Mouse (Mus musculus) ES-Bruce4 (cell line): ENCODE measurements around the gene Ncoa4. TPM values are rescaled to one million over a fixed set of nuclear protein-coding genes. Genes with fewer than 3 reads are reported as not detected.

Source experiments
- H3K27ac ChIP-seq: 2 replicates; pipeline ENCODE4 v1.5.1; 2012; ENCODE audit warnings: low read length, inconsistent platforms; ENCODE audit not compliant: insufficient read depth
- H3K27me3 ChIP-seq: 2 replicates; pipeline ENCODE4 v1.6.1; 2012; ENCODE audit warnings: mild to moderate bottlenecking, low read length, inconsistent platforms; ENCODE audit not compliant: control insufficient read depth, poor library complexity, insufficient read depth, severe bottlenecking
- H3K36me3 ChIP-seq: 2 replicates; pipeline ENCODE4 v1.6.1; 2012; ENCODE audit warnings: inconsistent platforms, mild to moderate bottlenecking, low read length, moderate library complexity; ENCODE audit not compliant: control insufficient read depth, poor library complexity, insufficient read depth, severe bottlenecking
- H3K4me1 ChIP-seq: one replicate; pipeline ENCODE4 v1.8.1; 2011; ENCODE audit warnings: low read length; ENCODE audit not compliant: control insufficient read depth, insufficient read depth
- H3K4me3 ChIP-seq: 2 replicates; pipeline ENCODE4 v1.5.1; 2011; ENCODE audit warnings: low read depth, mild to moderate bottlenecking, low read length
- H3K9ac ChIP-seq: 2 replicates; pipeline ENCODE4 v1.6.1; 2012; ENCODE audit warnings: low read depth, mild to moderate bottlenecking, inconsistent platforms; ENCODE audit not compliant: poor library complexity, severe bottlenecking
- H3K9me3 ChIP-seq: replicated peaks from 2 replicates; pipeline ENCODE4 v1.6.1; 2012; ENCODE audit warnings: mild to moderate bottlenecking, low read length, inconsistent platforms; ENCODE audit not compliant: control insufficient read depth, poor library complexity, insufficient read depth, severe bottlenecking
- CTCF ChIP-seq: IDR thresholded peaks from one replicate; pipeline ENCODE4 v1.8.1; 2011; ENCODE audit warnings: low read depth, low read length
- EP300 ChIP-seq: IDR thresholded peaks from 2 replicates; pipeline ENCODE4 v1.6.1; 2011; ENCODE audit warnings: low read depth, low read length; ENCODE audit not compliant: insufficient read depth
- POLR2A ChIP-seq: IDR thresholded peaks from one replicate; pipeline ENCODE4 v1.8.1; 2011; ENCODE audit warnings: low read length; ENCODE audit not compliant: insufficient read depth
- polyA plus RNA-seq: library from polyadenylated mRNA; stranded (reverse); fragments of >200 nt; gene quantifications from 2 replicates; pipeline ENCODE4 v1.2.4, GENCODE M21; 2011; ENCODE audit warnings: low read depth; ENCODE audit not compliant: missing spikeins, insufficient read depth, insufficient read length

Ncoa4 gene
- polyA plus RNA-seq, 1 experiment, result 125 TPM

DNA sequence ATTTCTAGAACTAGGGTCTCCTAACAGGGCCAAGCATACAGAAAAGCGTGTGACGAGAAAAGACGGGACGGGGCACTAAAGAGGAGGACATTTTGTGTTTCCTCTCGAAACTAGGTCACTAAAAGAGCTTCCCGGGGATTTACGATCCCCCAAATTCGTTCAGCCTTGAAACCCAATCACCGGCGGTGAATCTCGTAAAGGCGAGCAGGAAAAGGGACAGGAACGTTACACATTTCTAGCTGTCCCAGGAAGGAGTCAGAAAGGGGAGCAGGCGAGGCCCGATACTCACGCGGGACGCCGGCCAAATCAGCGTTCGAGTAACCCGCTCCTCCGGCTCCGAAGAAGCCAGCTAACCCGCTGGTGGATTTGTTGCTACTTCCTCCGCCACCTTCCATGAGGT is 41.7 kb downstream of the Ncoa4 start:
- H3K4me3 ChIP-seq, result peak overlapping the region; percentile 88
- no peak for TF ChIP-seq CTCF
- TF ChIP-seq POLR2A, result no peak
- TF ChIP-seq EP300, result no peak
- H3K9me3 ChIP-seq, result no peaks in the 10 kb centered on the region; the same call in 1 of the 2 replicates
- H3K27ac ChIP-seq, result no peak overlapping the region
- H3K27me3 ChIP-seq, result no peaks in the 10 kb centered on the region
- H3K4me1 ChIP-seq, result no peaks in the 10 kb centered on the region
- peak overlapping the region; percentile 97 for H3K9ac ChIP-seq
- H3K36me3 ChIP-seq, result peaks cover 24% of the 10 kb centered on the region

DNA sequence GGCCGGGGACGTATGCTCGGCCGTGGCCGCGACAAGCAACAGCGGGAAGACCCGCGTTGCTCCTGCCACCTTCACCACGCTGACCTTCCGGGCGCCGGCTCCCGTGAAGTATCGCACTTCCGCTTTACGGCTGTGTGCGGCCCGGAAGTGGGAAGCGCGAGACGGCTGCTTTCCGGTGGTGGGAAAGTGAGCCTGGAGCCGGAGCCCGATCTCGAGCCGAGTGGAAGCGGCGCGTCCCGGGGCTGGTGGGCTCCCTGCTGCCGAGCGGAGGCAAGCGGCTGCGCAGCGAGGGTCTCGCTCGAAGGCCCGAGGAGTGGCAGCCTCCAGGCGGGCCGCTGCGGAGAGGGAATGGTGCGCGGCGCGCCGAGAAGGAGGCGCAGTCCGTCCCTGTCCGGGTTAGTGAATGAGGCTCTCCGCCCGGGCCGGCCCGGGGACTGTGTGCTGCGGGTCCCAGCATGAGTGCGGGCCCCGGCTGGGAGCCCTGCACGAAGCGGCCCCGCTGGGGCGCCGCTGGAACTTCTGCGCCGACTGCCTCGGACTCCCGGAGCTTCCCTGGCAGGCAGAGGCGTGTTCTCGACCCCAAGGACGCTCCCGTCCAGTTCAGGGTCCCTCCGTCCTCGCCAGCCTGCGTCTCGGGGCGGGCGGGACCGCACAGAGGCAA is 42.3 kb downstream of the Ncoa4 start, which contains the start of the genes Timm23 and Parg:
TSS of gene Timm23 (minus strand) at position 108 of the 661 bp plus-strand sequence.
TSS of gene Parg (plus strand) at position 159 of the 661 bp plus-strand sequence.
- H3K9me3 ChIP-seq, result no peaks in the 10 kb centered on the region; the same call in 1 of the 2 replicates
- H3K36me3 ChIP-seq, result peaks cover 20% of the 10 kb centered on the region
- H3K4me3 ChIP-seq, result peak within 1 kb of the TSS; percentile 88
- no peak within 1 kb of the TSS for H3K27ac ChIP-seq
- TF ChIP-seq POLR2A (no peak), EP300 (no peak), CTCF (no peak)
- H3K9ac ChIP-seq, result peak within 1 kb of the TSS; percentile 97
- no peaks in the 10 kb centered on the region for H3K27me3 ChIP-seq
- no peaks in the 10 kb centered on the region for H3K4me1 ChIP-seq

DNA sequence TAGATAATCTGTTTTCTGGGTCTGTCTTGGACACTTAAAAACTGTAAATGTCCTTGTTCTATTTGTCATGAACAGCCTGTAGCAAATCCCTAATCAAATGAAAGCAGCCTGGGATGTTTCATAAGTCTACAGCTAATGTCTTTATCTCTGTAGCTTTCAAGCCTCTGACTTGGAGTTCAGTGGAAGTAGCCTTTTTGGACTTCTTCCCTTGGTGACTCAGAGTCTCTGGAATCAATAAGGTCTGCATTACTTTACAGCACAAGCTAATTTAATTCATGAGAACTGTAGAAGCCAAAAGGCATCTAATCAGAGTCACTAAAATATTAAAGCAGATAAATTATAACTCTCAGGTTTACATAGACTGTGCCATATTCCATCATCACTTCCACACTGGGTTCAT is 66.9 kb downstream of the Ncoa4 start:
- Histone ChIP-seq H3K9me3 (no peaks in the 10 kb centered on the region), H3K27ac (no peak overlapping the region), H3K36me3 (peaks cover 7% of the 10 kb centered on the region; the same call in 1 of the 2 replicates), H3K4me3 (no peak overlapping the region), H3K4me1 (no peaks in the 10 kb centered on the region), H3K9ac (no peak overlapping the region), H3K27me3 (no peaks in the 10 kb centered on the region)
- no peak for TF ChIP-seq POLR2A
- TF ChIP-seq EP300, result no peak
- TF ChIP-seq CTCF, result no peak

DNA sequence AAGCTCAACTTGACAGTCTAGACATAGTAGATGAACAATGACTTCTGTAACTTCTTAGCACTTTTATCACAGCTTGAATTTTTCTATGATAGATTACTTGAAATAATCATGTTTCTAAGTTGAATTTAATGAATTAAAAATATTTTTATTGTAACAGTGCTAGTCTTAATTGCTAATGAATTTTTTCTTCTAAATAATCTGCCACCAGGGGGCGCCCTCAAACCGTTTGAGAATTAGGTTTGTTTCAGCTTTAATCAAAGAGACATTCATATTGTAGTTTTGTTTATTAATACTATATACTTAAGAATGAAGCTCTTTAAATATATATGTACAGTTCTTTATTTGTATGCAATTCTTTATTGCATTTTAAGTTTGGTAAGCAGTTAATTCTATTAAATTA is 69.3 kb downstream of the Ncoa4 start:
- Histone ChIP-seq H3K9me3 (no peaks in the 10 kb centered on the region), H3K27ac (no peak overlapping the region), H3K36me3 (peaks cover 7% of the 10 kb centered on the region; the same call in 1 of the 2 replicates), H3K27me3 (no peaks in the 10 kb centered on the region), H3K4me3 (no peak overlapping the region), H3K4me1 (no peaks in the 10 kb centered on the region), H3K9ac (no peak overlapping the region)
- TF ChIP-seq POLR2A (no peak), EP300 (no peak), CTCF (no peak)

Other genes starting within 250 kb of the Ncoa4 start
- not detected in 2 replicates for gene Galnt15, start 130.9 kb upstream of the Ncoa4 start, polyA plus RNA-seq
- 36.4 and 40.8 TPM in 2 replicates for gene Oxnad1, start 74.5 kb upstream of the Ncoa4 start, polyA plus RNA-seq
- 55.0 and 58.7 TPM in 2 replicates for gene Dph3, start 74.1 kb upstream of the Ncoa4 start, polyA plus RNA-seq
- not detected in 2 replicates for gene Msmb, start 17.8 kb upstream of the Ncoa4 start, polyA plus RNA-seq
- 170 and 189 TPM in 2 replicates for gene Timm23, start 42.0 kb downstream of the Ncoa4 start, polyA plus RNA-seq
- 73.1 and 78.6 TPM in 2 replicates for gene Parg, start 42.1 kb downstream of the Ncoa4 start, polyA plus RNA-seq
- 90.3 and 93.8 TPM in 2 replicates for gene Ogdhl, start 162.2 kb downstream of the Ncoa4 start, polyA plus RNA-seq
- gene 1700024G13Rik, start 228.5 kb downstream of the Ncoa4 start, polyA plus RNA-seq, result not detected in 2 replicates